Mouse (Mus musculus) right cerebral cortex, postnatal 36 days (tissue): ENCODE results near the gene Carhsp1.

Experiments used
- DNase-seq, 2 experiments: peaks; one replicate each; pipeline ENCODE4 v3.0.0; 2022; ENCODE audit warnings: low spot score in 2 of 2, mixed read lengths in 1 of 2

The Carhsp1 gene

GRCm38 (mm10) chr16:8675559-8675958 lies 3.6 kb upstream of the Carhsp1 start:
- no peak for DNase-seq

GRCm38 (mm10) chr16:8674165-8674564 lies 2.2 kb upstream of the Carhsp1 start:
- no peak for DNase-seq

GRCm38 (mm10) chr16:8673343-8673742 lies 1.4 kb upstream of the Carhsp1 start:
- DNase-seq, result no peak

- no peak for DNase-seq
These were observed 856 bp upstream of the Carhsp1 start for GRCm38 (mm10) chr16:8672811-8673210.

- DNase-seq, result no peak
These were observed 364 bp upstream of the Carhsp1 start for GRCm38 (mm10) chr16:8672350-8672687.

GRCm38 (mm10) chr16:8670041-8671035 lies 1.6 kb downstream of the Carhsp1 start:
- DNase-seq, result no peak

GRCm38 (mm10) chr16:8669432-8669831 lies 2.5 kb downstream of the Carhsp1 start:
- no peak for DNase-seq

GRCm38 (mm10) chr16:8668386-8668785 lies 3.6 kb downstream of the Carhsp1 start:
- no peak for DNase-seq

- DNase-seq, result no peak
These were observed 4.1 kb downstream of the Carhsp1 start for GRCm38 (mm10) chr16:8667814-8668213.

- DNase-seq, result no peak
These were observed 4.7 kb downstream of the Carhsp1 start for GRCm38 (mm10) chr16:8667261-8667660.

GRCm38 (mm10) chr16:8666452-8666851 lies 5.5 kb downstream of the Carhsp1 start:
- DNase-seq, result no peak

GRCm38 (mm10) chr16:8665367-8665766 lies 6.6 kb downstream of the Carhsp1 start:
- no peak for DNase-seq

- DNase-seq, result no peak
These were observed 8.1 kb downstream of the Carhsp1 start for GRCm38 (mm10) chr16:8663606-8664539.

GRCm38 (mm10) chr16:8663022-8663421 lies 8.9 kb downstream of the Carhsp1 start:
- no peak for DNase-seq

GRCm38 (mm10) chr16:8658764-8659163 lies 13.2 kb downstream of the Carhsp1 start:
- no peak for DNase-seq

GRCm38 (mm10) chr16:8658349-8658748 lies 13.6 kb downstream of the Carhsp1 start:
- no peak for DNase-seq

GRCm38 (mm10) chr16:8656256-8656655 lies 15.7 kb downstream of the Carhsp1 start:
- DNase-seq, result no peak

- DNase-seq, result no peak
These were observed 16.4 kb downstream of the Carhsp1 start for GRCm38 (mm10) chr16:8655599-8655998.

GRCm38 (mm10) chr16:8655108-8655507 lies 16.8 kb downstream of the Carhsp1 start:
- DNase-seq, result no peak

GRCm38 (mm10) chr16:8650007-8650406 lies 21.9 kb downstream of the Carhsp1 start:
- DNase-seq, result no peak

- no peak for DNase-seq
These were observed 26.4 kb downstream of the Carhsp1 start for GRCm38 (mm10) chr16:8645546-8645945.

- DNase-seq, result peak in 1 of 2 experiments; percentile 30
These were observed 28.1 kb downstream of the Carhsp1 start for GRCm38 (mm10) chr16:8643855-8644254.
